Mouse (Mus musculus) thymus, postnatal 10 days (tissue): ENCODE data around the gene Cybc1.

Source experiments
- DNase-seq, 2 experiments: peaks; one replicate each; pipeline ENCODE4 v3.0.0; 2021; ENCODE audit warnings: low spot score in 2 of 2

Cybc1 gene

GRCm38 (mm10) chr11:121229018-121229439, at the start of gene Cybc1:
Gene Cybc1 (minus strand): TSS chr11:121229322.
- peak; percentile 74 to 75 for DNase-seq

- DNase-seq = no peak
Measured at GRCm38 (mm10) chr11:121278011-121278410, 48.9 kb upstream of the Cybc1 start.

- no peak for DNase-seq
Measured at GRCm38 (mm10) chr11:121277516-121277915, 48.4 kb upstream of the Cybc1 start.

- no peak for DNase-seq
Measured at GRCm38 (mm10) chr11:121261074-121261473, 32.0 kb upstream of the Cybc1 start.

- peak; percentile 24 to 37 for DNase-seq
Measured at GRCm38 (mm10) chr11:121260211-121260906, 31.2 kb upstream of the Cybc1 start.

GRCm38 (mm10) chr11:121259160-121260100, 30.3 kb upstream of the Cybc1 start, which contains the start of gene Foxk2:
Gene Foxk2 (plus strand): TSS chr11:121259990.
- DNase-seq = peak; percentile 81 to 91

GRCm38 (mm10) chr11:121250196-121250595, 21.1 kb upstream of the Cybc1 start:
- DNase-seq = no peak

- no peak for DNase-seq
Measured at GRCm38 (mm10) chr11:121239669-121240068, 10.5 kb upstream of the Cybc1 start.

- peak in 1 of 2 experiments; percentile 39 for DNase-seq
Measured at GRCm38 (mm10) chr11:121237345-121238128, 8.4 kb upstream of the Cybc1 start.

- peak; percentile 97 to 100 for DNase-seq
Measured at GRCm38 (mm10) chr11:121236564-121237344, 7.6 kb upstream of the Cybc1 start, which contains the start of gene Narf. Gene Narf (plus strand): TSS chr11:121237253.

GRCm38 (mm10) chr11:121235475-121236238, 6.5 kb upstream of the Cybc1 start:
- peak; percentile 74 to 81 for DNase-seq

- no peak for DNase-seq
Measured at GRCm38 (mm10) chr11:121232706-121233105, 3.6 kb upstream of the Cybc1 start.

GRCm38 (mm10) chr11:121231628-121232291, 2.6 kb upstream of the Cybc1 start:
- DNase-seq = no peak

- no peak for DNase-seq
Measured at GRCm38 (mm10) chr11:121231191-121231590, 2.1 kb upstream of the Cybc1 start.

- DNase-seq = no peak
Measured at GRCm38 (mm10) chr11:121228129-121229017, 749 bp downstream of the Cybc1 start.

GRCm38 (mm10) chr11:121221321-121222010, 7.7 kb downstream of the Cybc1 start:
- no peak for DNase-seq

GRCm38 (mm10) chr11:121220771-121221170, 8.4 kb downstream of the Cybc1 start:
- DNase-seq = no peak

GRCm38 (mm10) chr11:121219776-121220175, 9.3 kb downstream of the Cybc1 start:
- no peak for DNase-seq
